Mouse (Mus musculus) limb, embryonic 11.5 days (tissue): Measurements from ENCODE around the gene Herc4. TPM values are rescaled to one million over a fixed set of nuclear protein-coding genes. Genes with fewer than 3 reads are reported as not detected.

Experiments
- polyA plus RNA-seq: library from polyadenylated mRNA; unstranded; fragments of >200 nt; fragmentation: Nextera tagmentation; extraction: Ambion mirVana; gene quantifications from 2 replicates; pipeline ENCODE4 v1.2.1, GENCODE M21; 2014

The Herc4 gene
- polyA plus RNA-seq, 1 experiment from 2014 or later = 50.8 TPM

Other genes starting within 250 kb of the Herc4 start
- 116 and 141 TPM in 2 replicates for gene Hnrnph3, start 219.6 kb upstream of the Herc4 start, polyA plus RNA-seq
- gene Pbld2, start 219.5 kb upstream of the Herc4 start, polyA plus RNA-seq = 0.73 and 0.88 TPM in 2 replicates
- 1.7 and 2.1 TPM in 2 replicates for gene Pbld1, start 183.6 kb upstream of the Herc4 start, polyA plus RNA-seq
- gene Atoh7, start 144.2 kb upstream of the Herc4 start, polyA plus RNA-seq = 0.56 TPM in 1 of 2 replicates, not detected in the other
- gene Mypn, start 39.9 kb upstream of the Herc4 start, polyA plus RNA-seq = 0.45 and 0.60 TPM in 2 replicates
- gene Sirt1, start 137.9 kb downstream of the Herc4 start, polyA plus RNA-seq = 13.0 and 15.6 TPM in 2 replicates
- 11.7 and 14.7 TPM in 2 replicates for gene Dnajc12, start 138.6 kb downstream of the Herc4 start, polyA plus RNA-seq
- not detected in 2 replicates for gene Gm7075, start 178.0 kb downstream of the Herc4 start, polyA plus RNA-seq
- gene Ctnna3, start 186.3 kb downstream of the Herc4 start, polyA plus RNA-seq = 0.04 TPM in 1 of 2 replicates, not detected in the other